Mouse (Mus musculus): ENCODE measurements at regions not wholly inside any gene's neighbourhood (a gene's known extent, or its start where the extent isn't known, plus 50 kb on each side); places are given as distances from the start of the nearest gene placed in this dataset.
"Not testable (repeated sequence)": the region's sequence is repeated elsewhere in the genome, so short reads cannot be mapped to it uniquely, and the experiment has no call there.

GRCm38 (mm10) chr8:78127852-78128251 is 85.2 kb upstream of the Ttc29 start:
- in situ Hi-C loops (cut with MboI, MseI): no loop called here

- in situ Hi-C loops (cut with MboI, MseI): no loop called here
Measured at GRCm38 (mm10) chr8:78129061-78129460, 84.0 kb upstream of the Ttc29 start.

GRCm38 (mm10) chr8:78139514-78139913 is 73.6 kb upstream of the Ttc29 start:
- in situ Hi-C loops (cut with MboI, MseI): not testable (repeated sequence)

- in situ Hi-C loops (cut with MboI, MseI): no loop called here
Measured at GRCm38 (mm10) chr8:78147170-78147569, 65.9 kb upstream of the Ttc29 start.

GRCm38 (mm10) chr8:78148006-78148405 is 65.1 kb upstream of the Ttc29 start:
- in situ Hi-C loops (cut with MboI, MseI): no loop called here

- in situ Hi-C loops (cut with MboI, MseI): no loop called here
Measured at GRCm38 (mm10) chr8:78154873-78155272, 58.2 kb upstream of the Ttc29 start.

GRCm38 (mm10) chr8:78162046-78162445 is 51.1 kb upstream of the Ttc29 start:
- in situ Hi-C loops (cut with MboI, MseI): no loop called here

- in situ Hi-C loops (cut with MboI, MseI): no loop called here
Measured at GRCm38 (mm10) chr8:78162763-78163508, 50.2 kb upstream of the Ttc29 start.
